Mouse (Mus musculus) neural tube, embryonic 10.5 days (tissue): ENCODE measurements at regions not wholly inside any gene's neighbourhood (a gene's known extent, or its start where the extent isn't known, plus 50 kb on each side); places are given as distances from the start of the nearest gene placed in this dataset.

ENCODE experiments used
- DNase-seq: peaks from one replicate; pipeline ENCODE4 v3.0.0-alpha.2; 2017; ENCODE audit warnings: low spot score; ENCODE audit errors: extremely low spot score

- DNase-seq, result no peak
Measured at GRCm38 (mm10) chr11:57958233-57958632, 50.6 kb upstream of the Larp1 start.

- no peak for DNase-seq
Measured at GRCm38 (mm10) chr11:57956909-57957308, 52.0 kb upstream of the Larp1 start.

GRCm38 (mm10) chr11:57956076-57956475, 52.8 kb upstream of the Larp1 start:
- no peak for DNase-seq

- no peak for DNase-seq
Measured at GRCm38 (mm10) chr11:57955476-57955875, 53.4 kb upstream of the Larp1 start.

GRCm38 (mm10) chr11:57954510-57955184, 54.2 kb upstream of the Larp1 start:
- no peak for DNase-seq

GRCm38 (mm10) chr11:57953694-57954093, 55.2 kb upstream of the Larp1 start:
- no peak for DNase-seq

- DNase-seq, result no peak
Measured at GRCm38 (mm10) chr11:57952619-57953018, 56.2 kb upstream of the Larp1 start.

- no peak for DNase-seq
Measured at GRCm38 (mm10) chr11:57951541-57952326, 57.1 kb upstream of the Larp1 start.

GRCm38 (mm10) chr11:57950989-57951388, 57.9 kb upstream of the Larp1 start:
- no peak for DNase-seq

GRCm38 (mm10) chr11:57949067-57949466, 59.8 kb upstream of the Larp1 start:
- DNase-seq, result no peak

GRCm38 (mm10) chr11:57947347-57947746, 61.5 kb upstream of the Larp1 start:
- no peak for DNase-seq

- peak; percentile 97 for DNase-seq
Measured at GRCm38 (mm10) chr11:57934391-57934850, 74.4 kb upstream of the Larp1 start.

GRCm38 (mm10) chr11:57933065-57933464, 75.8 kb upstream of the Larp1 start:
- no peak for DNase-seq

- peak; percentile 57 for DNase-seq
Measured at GRCm38 (mm10) chr11:57929506-57929905, 79.4 kb upstream of the Larp1 start.

- no peak for DNase-seq
Measured at GRCm38 (mm10) chr11:57920263-57920662, 87.6 kb upstream of the Hand1 start.

- DNase-seq, result no peak
Measured at GRCm38 (mm10) chr11:57918447-57919059, 85.9 kb upstream of the Hand1 start.

GRCm38 (mm10) chr11:57917974-57918373, 85.4 kb upstream of the Hand1 start:
- no peak for DNase-seq

GRCm38 (mm10) chr11:57916016-57916415, 83.4 kb upstream of the Hand1 start:
- no peak for DNase-seq

GRCm38 (mm10) chr11:57913801-57914560, 81.4 kb upstream of the Hand1 start:
- no peak for DNase-seq

- DNase-seq, result no peak
Measured at GRCm38 (mm10) chr11:57913020-57913699, 80.5 kb upstream of the Hand1 start.

- no peak for DNase-seq
Measured at GRCm38 (mm10) chr11:57911698-57912283, 79.2 kb upstream of the Hand1 start.
